Mouse (Mus musculus): ENCODE data around the gene Cdk14. TPM values are rescaled to one million over a fixed set of nuclear protein-coding genes. Genes with fewer than 3 reads are reported as not detected.

Gene Cdk14
- polyA plus RNA-seq, 1 experiment from 2014 or later, result 25.5 TPM

- DNase-seq (ENCODE audit: low spot score) (no peak), ATAC-seq (replicated peaks; ENCODE audit: low FRiP score, low TSS enrichment, low read depth) (no peak)
- H3K4me3 ChIP-seq (ENCODE audit: low read depth, low read length), result no peak overlapping the region
- H3K9ac ChIP-seq (ENCODE audit: low read length), result no peak overlapping the region
- H3K27me3 ChIP-seq (replicated peaks; ENCODE audit: control insufficient read depth, insufficient read depth, low read length), result no peaks in the 10 kb centered on the region
- H3K4me2 ChIP-seq (ENCODE audit: low read length), result no peak overlapping the region
- H3K4me1 ChIP-seq (replicated peaks; ENCODE audit: control insufficient read depth, insufficient read depth, low read length), result no peaks in the 10 kb centered on the region
- no peaks in the 10 kb centered on the region for H3K36me3 ChIP-seq (ENCODE audit: control insufficient read depth, insufficient read depth, low read length)
- no peaks in the 10 kb centered on the region for H3K9me3 ChIP-seq (ENCODE audit: control insufficient read depth, low read length)
- H3K27ac ChIP-seq (ENCODE audit: low read depth), result no peak overlapping the region
- whole genome bisulfite sequencing, result 68% methylated on average over 3 of the region's 3 CpGs
Observed at GRCm38 (mm10) chr5:5185987-5186742, 233.9 kb downstream of the Cdk14 start.

GRCm38 (mm10) chr5:5185521-5185920, 234.6 kb downstream of the Cdk14 start:
- no peak for ATAC-seq (replicated peaks; ENCODE audit: low FRiP score, low TSS enrichment, low read depth)
- no peak overlapping the region for H3K4me3 ChIP-seq (ENCODE audit: low read depth, low read length)
- no peak overlapping the region for H3K27ac ChIP-seq (ENCODE audit: low read depth)
- DNase-seq (ENCODE audit: low spot score), result no peak
- no peak overlapping the region for H3K9ac ChIP-seq (ENCODE audit: low read length)
- no peaks in the 10 kb centered on the region for H3K4me1 ChIP-seq (replicated peaks; ENCODE audit: control insufficient read depth, insufficient read depth, low read length)
- no peaks in the 10 kb centered on the region for H3K36me3 ChIP-seq (ENCODE audit: control insufficient read depth, insufficient read depth, low read length)
- no peaks in the 10 kb centered on the region for H3K27me3 ChIP-seq (replicated peaks; ENCODE audit: control insufficient read depth, insufficient read depth, low read length)
- no peak overlapping the region for H3K4me2 ChIP-seq (ENCODE audit: low read length)
- no peaks in the 10 kb centered on the region for H3K9me3 ChIP-seq (ENCODE audit: control insufficient read depth, low read length)

GRCm38 (mm10) chr5:5180711-5181110, 239.4 kb downstream of the Cdk14 start:
- H3K27ac ChIP-seq (ENCODE audit: low read depth), result no peak overlapping the region
- H3K36me3 ChIP-seq (ENCODE audit: control insufficient read depth, insufficient read depth, low read length), result no peaks in the 10 kb centered on the region
- no peak for ATAC-seq (replicated peaks; ENCODE audit: low FRiP score, low TSS enrichment, low read depth)
- 67% methylated on average over 2 of the region's 2 CpGs for WGBS
- DNase-seq (ENCODE audit: low spot score), result no peak
- H3K9me3 ChIP-seq (ENCODE audit: control insufficient read depth, low read length), result no peaks in the 10 kb centered on the region
- no peak overlapping the region for H3K9ac ChIP-seq (ENCODE audit: low read length)
- H3K4me3 ChIP-seq (ENCODE audit: low read depth, low read length), result no peak overlapping the region
- no peak overlapping the region for H3K4me2 ChIP-seq (ENCODE audit: low read length)
- H3K4me1 ChIP-seq (replicated peaks; ENCODE audit: control insufficient read depth, insufficient read depth, low read length), result no peaks in the 10 kb centered on the region
- no peaks in the 10 kb centered on the region for H3K27me3 ChIP-seq (replicated peaks; ENCODE audit: control insufficient read depth, insufficient read depth, low read length)

- Histone ChIP-seq H3K27me3 (replicated peaks; ENCODE audit: control insufficient read depth, insufficient read depth, low read length) (no peaks in the 10 kb centered on the region), H3K9ac (ENCODE audit: low read length) (no peak overlapping the region), H3K9me3 (ENCODE audit: control insufficient read depth, low read length) (no peaks in the 10 kb centered on the region), H3K4me1 (replicated peaks; ENCODE audit: control insufficient read depth, insufficient read depth, low read length) (no peaks in the 10 kb centered on the region), H3K4me2 (ENCODE audit: low read length) (no peak overlapping the region), H3K27ac (ENCODE audit: low read depth) (no peak overlapping the region), H3K4me3 (ENCODE audit: low read depth, low read length) (no peak overlapping the region), H3K36me3 (ENCODE audit: control insufficient read depth, insufficient read depth, low read length) (no peaks in the 10 kb centered on the region)
- DNase-seq (ENCODE audit: low spot score) (no peak), ATAC-seq (replicated peaks; ENCODE audit: low FRiP score, low TSS enrichment, low read depth) (no peak)
Observed at GRCm38 (mm10) chr5:5180311-5180710, 239.8 kb downstream of the Cdk14 start.

- Histone ChIP-seq H3K9me3 (ENCODE audit: control insufficient read depth, low read length) (no peaks in the 10 kb centered on the region), H3K27me3 (replicated peaks; ENCODE audit: control insufficient read depth, insufficient read depth, low read length) (no peaks in the 10 kb centered on the region), H3K4me1 (replicated peaks; ENCODE audit: control insufficient read depth, insufficient read depth, low read length) (no peaks in the 10 kb centered on the region), H3K27ac (ENCODE audit: low read depth) (no peak overlapping the region), H3K4me2 (ENCODE audit: low read length) (no peak overlapping the region), H3K36me3 (ENCODE audit: control insufficient read depth, insufficient read depth, low read length) (no peaks in the 10 kb centered on the region), H3K4me3 (ENCODE audit: low read depth, low read length) (no peak overlapping the region), H3K9ac (ENCODE audit: low read length) (no peak overlapping the region)
- 88% methylated on average over 10 of the region's 10 CpGs for WGBS
- no peak for ATAC-seq (replicated peaks; ENCODE audit: low FRiP score, low TSS enrichment, low read depth)
- no peak for DNase-seq (ENCODE audit: low spot score)
Observed at GRCm38 (mm10) chr5:5176052-5176451, 244.1 kb downstream of the Cdk14 start.

- ATAC-seq (replicated peaks; ENCODE audit: low FRiP score, low TSS enrichment, low read depth) (no peak), DNase-seq (ENCODE audit: low spot score) (no peak)
Observed at GRCm38 (mm10) chr5:5175611-5176010, 244.5 kb downstream of the Cdk14 start.

GRCm38 (mm10) chr5:5175090-5175489, 245.0 kb downstream of the Cdk14 start:
- no peaks in the 10 kb centered on the region for H3K4me1 ChIP-seq (replicated peaks; ENCODE audit: control insufficient read depth, insufficient read depth, low read length)
- H3K36me3 ChIP-seq (ENCODE audit: control insufficient read depth, insufficient read depth, low read length), result no peaks in the 10 kb centered on the region
- H3K9me3 ChIP-seq (ENCODE audit: control insufficient read depth, low read length), result no peaks in the 10 kb centered on the region
- no peak overlapping the region for H3K27ac ChIP-seq (ENCODE audit: low read depth)
- DNase-seq (ENCODE audit: low spot score) (no peak), ATAC-seq (replicated peaks; ENCODE audit: low FRiP score, low TSS enrichment, low read depth) (no peak)
- no peak overlapping the region for H3K9ac ChIP-seq (ENCODE audit: low read length)
- no peak overlapping the region for H3K4me2 ChIP-seq (ENCODE audit: low read length)
- WGBS, result 86% methylated on average over 1 of the region's 1 CpGs
- H3K4me3 ChIP-seq (ENCODE audit: low read depth, low read length), result no peak overlapping the region
- no peaks in the 10 kb centered on the region for H3K27me3 ChIP-seq (replicated peaks; ENCODE audit: control insufficient read depth, insufficient read depth, low read length)

More at GRCm38 (mm10) chr5:5175611-5176010, 244.5 kb downstream of the Cdk14 start:
- Histone ChIP-seq H3K4me1 (replicated peaks; ENCODE audit: control insufficient read depth, insufficient read depth, low read length) (no peaks in the 10 kb centered on the region), H3K9me3 (ENCODE audit: control insufficient read depth, low read length) (no peaks in the 10 kb centered on the region), H3K27ac (ENCODE audit: low read depth) (no peak overlapping the region), H3K4me3 (ENCODE audit: low read depth, low read length) (no peak overlapping the region), H3K36me3 (ENCODE audit: control insufficient read depth, insufficient read depth, low read length) (no peaks in the 10 kb centered on the region), H3K27me3 (replicated peaks; ENCODE audit: control insufficient read depth, insufficient read depth, low read length) (no peaks in the 10 kb centered on the region), H3K4me2 (ENCODE audit: low read length) (no peak overlapping the region), H3K9ac (ENCODE audit: low read length) (no peak overlapping the region)
- WGBS, result 91% methylated on average over 1 of the region's 1 CpGs

- WGBS, result 35% methylated on average over 2 of the region's 2 CpGs
- no peaks in the 10 kb centered on the region for H3K27me3 ChIP-seq (replicated peaks; ENCODE audit: control insufficient read depth, insufficient read depth, low read length)
- no peak overlapping the region for H3K9ac ChIP-seq (ENCODE audit: low read length)
- no peak overlapping the region for H3K4me3 ChIP-seq (ENCODE audit: low read depth, low read length)
- H3K9me3 ChIP-seq (ENCODE audit: control insufficient read depth, low read length), result no peaks in the 10 kb centered on the region
- H3K27ac ChIP-seq (ENCODE audit: low read depth), result no peak overlapping the region
- no peak overlapping the region for H3K4me2 ChIP-seq (ENCODE audit: low read length)
- H3K4me1 ChIP-seq (replicated peaks; ENCODE audit: control insufficient read depth, insufficient read depth, low read length), result no peaks in the 10 kb centered on the region
- no peak for ATAC-seq (replicated peaks; ENCODE audit: low FRiP score, low TSS enrichment, low read depth)
- no peak for DNase-seq (ENCODE audit: low spot score)
- H3K36me3 ChIP-seq (ENCODE audit: control insufficient read depth, insufficient read depth, low read length), result no peaks in the 10 kb centered on the region
Observed at GRCm38 (mm10) chr5:5166086-5166485, 254.0 kb downstream of the Cdk14 start.

GRCm38 (mm10) chr5:5164326-5164725, 255.8 kb downstream of the Cdk14 start:
- H3K4me3 ChIP-seq (ENCODE audit: low read depth, low read length), result no peak overlapping the region
- no peaks in the 10 kb centered on the region for H3K9me3 ChIP-seq (ENCODE audit: control insufficient read depth, low read length)
- no peak overlapping the region for H3K9ac ChIP-seq (ENCODE audit: low read length)
- 93% methylated on average over 5 of the region's 5 CpGs for WGBS
- no peak overlapping the region for H3K27ac ChIP-seq (ENCODE audit: low read depth)
- no peak for ATAC-seq (replicated peaks; ENCODE audit: low FRiP score, low TSS enrichment, low read depth)
- H3K27me3 ChIP-seq (replicated peaks; ENCODE audit: control insufficient read depth, insufficient read depth, low read length), result no peaks in the 10 kb centered on the region
- H3K4me1 ChIP-seq (replicated peaks; ENCODE audit: control insufficient read depth, insufficient read depth, low read length), result no peaks in the 10 kb centered on the region
- no peaks in the 10 kb centered on the region for H3K36me3 ChIP-seq (ENCODE audit: control insufficient read depth, insufficient read depth, low read length)
- no peak for DNase-seq (ENCODE audit: low spot score)
- H3K4me2 ChIP-seq (ENCODE audit: low read length), result no peak overlapping the region
